Mouse (Mus musculus) cerebellum, postnatal 25 days (tissue): ENCODE data around the gene Trp53i11.

Experiments used
- DNase-seq, 2 experiments: peaks; one replicate each; pipeline ENCODE4 v3.0.0; 2021; ENCODE audit warnings: mixed read lengths in 2 of 2

Trp53i11 gene

GRCm38 (mm10) chr2:93187323-93187996 lies at the start of gene Trp53i11:
Gene Trp53i11, plus strand, starts transcription at chr2:93187548.
- DNase-seq: peak; percentile 87 to 91

GRCm38 (mm10) chr2:93139476-93139875 lies 47.9 kb upstream of the Trp53i11 start:
- DNase-seq: no peak

- peak; percentile 57 for DNase-seq
Observed at GRCm38 (mm10) chr2:93141329-93141728, 46.0 kb upstream of the Trp53i11 start.

GRCm38 (mm10) chr2:93142616-93143015 lies 44.7 kb upstream of the Trp53i11 start:
- DNase-seq: peak; percentile 24 to 39

GRCm38 (mm10) chr2:93144126-93144525 lies 43.2 kb upstream of the Trp53i11 start:
- no peak for DNase-seq

- DNase-seq: peak in 1 of 2 experiments; percentile 48
Observed at GRCm38 (mm10) chr2:93150009-93150408, 37.3 kb upstream of the Trp53i11 start.

- no peak for DNase-seq
Observed at GRCm38 (mm10) chr2:93150673-93151450, 36.5 kb upstream of the Trp53i11 start.

- DNase-seq: peak in 1 of 2 experiments; percentile 71
Observed at GRCm38 (mm10) chr2:93152191-93152601, 35.2 kb upstream of the Trp53i11 start.

GRCm38 (mm10) chr2:93152883-93153491 lies 34.4 kb upstream of the Trp53i11 start:
- DNase-seq: peak; percentile 93 to 95

- no peak for DNase-seq
Observed at GRCm38 (mm10) chr2:93153833-93154232, 33.5 kb upstream of the Trp53i11 start.

GRCm38 (mm10) chr2:93154486-93155032 lies 32.8 kb upstream of the Trp53i11 start:
- DNase-seq: no peak

GRCm38 (mm10) chr2:93160467-93161035 lies 26.8 kb upstream of the Trp53i11 start:
- DNase-seq: no peak

GRCm38 (mm10) chr2:93161914-93162664 lies 25.3 kb upstream of the Trp53i11 start:
- no peak for DNase-seq

- no peak for DNase-seq
Observed at GRCm38 (mm10) chr2:93162791-93163190, 24.6 kb upstream of the Trp53i11 start.

GRCm38 (mm10) chr2:93163317-93163716 lies 24.0 kb upstream of the Trp53i11 start:
- DNase-seq: peak in 1 of 2 experiments; percentile 55

- DNase-seq: no peak
Observed at GRCm38 (mm10) chr2:93163750-93164335, 23.5 kb upstream of the Trp53i11 start.

- no peak for DNase-seq
Observed at GRCm38 (mm10) chr2:93166295-93166694, 21.1 kb upstream of the Trp53i11 start.

- no peak for DNase-seq
Observed at GRCm38 (mm10) chr2:93166734-93167406, 20.5 kb upstream of the Trp53i11 start.

- peak in 1 of 2 experiments; percentile 32 for DNase-seq
Observed at GRCm38 (mm10) chr2:93170156-93170844, 17.0 kb upstream of the Trp53i11 start.

GRCm38 (mm10) chr2:93170845-93171200 lies 16.5 kb upstream of the Trp53i11 start:
- DNase-seq: peak; percentile 41 to 60

GRCm38 (mm10) chr2:93171929-93172328 lies 15.4 kb upstream of the Trp53i11 start:
- DNase-seq: no peak
